Mouse (Mus musculus) embryonic fibroblast, embryonic 13.5 days (primary cell): ENCODE measurements around the gene Olfr750. TPM values are rescaled to one million over a fixed set of nuclear protein-coding genes. Genes with fewer than 3 reads are reported as not detected.

Source experiments
- H3K27ac ChIP-seq: 2 replicates; pipeline ENCODE4 v1.5.1; 2012; ENCODE audit warnings: low read length, control low read depth, inconsistent platforms; ENCODE audit not compliant: insufficient read depth
- H3K4me1 ChIP-seq: 2 replicates; pipeline ENCODE4 v1.6.1; 2011; ENCODE audit warnings: low read length; ENCODE audit not compliant: control insufficient read depth, insufficient read depth
- H3K4me3 ChIP-seq: 2 replicates; pipeline ENCODE4 v1.5.1; 2011; ENCODE audit warnings: mild to moderate bottlenecking, control low read depth, low read length; ENCODE audit not compliant: insufficient read depth
- CTCF ChIP-seq: IDR thresholded peaks from 2 replicates; pipeline ENCODE4 v1.5.1; 2011; ENCODE audit warnings: mild to moderate bottlenecking, control low read depth, low read length, moderate library complexity, borderline replicate concordance; ENCODE audit not compliant: insufficient read depth
- POLR2A ChIP-seq: IDR thresholded peaks from 2 replicates; pipeline ENCODE4 v1.6.1; 2011; ENCODE audit warnings: low read depth, mild to moderate bottlenecking, control low read depth, low read length, moderate library complexity
- polyA plus RNA-seq: library from polyadenylated mRNA; stranded (reverse); fragments of >200 nt; gene quantifications from 2 replicates; pipeline ENCODE4 v1.2.4, GENCODE M21; 2011; ENCODE audit warnings: low read depth; ENCODE audit not compliant: missing spikeins, insufficient read length

The Olfr750 gene
- polyA plus RNA-seq, 1 experiment, result not detected

DNA sequence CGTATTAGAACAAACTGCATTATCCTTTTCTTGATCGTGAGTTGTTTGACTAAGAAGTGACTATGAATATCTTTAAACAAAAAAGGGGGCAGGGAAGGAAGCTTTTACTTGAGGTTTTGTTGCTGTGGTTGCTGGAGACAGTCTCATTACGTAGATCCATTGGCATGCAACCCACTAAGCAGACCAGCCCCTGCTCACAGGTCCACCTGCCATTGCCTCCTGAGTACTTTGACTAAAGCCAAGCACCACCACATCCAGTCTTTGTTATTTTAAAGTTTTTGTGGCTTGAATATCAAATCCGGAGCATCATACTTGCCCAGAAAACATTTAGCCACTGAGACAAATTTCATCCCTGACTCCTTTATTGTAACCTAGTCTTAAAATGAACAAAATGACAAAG, 38.0 kb downstream of the Olfr750 start:
- TF ChIP-seq POLR2A, result no peak
- no peak for TF ChIP-seq CTCF
- no peak overlapping the region for H3K27ac ChIP-seq
- H3K4me3 ChIP-seq, result no peak overlapping the region
- no peaks in the 10 kb centered on the region for H3K4me1 ChIP-seq

DNA sequence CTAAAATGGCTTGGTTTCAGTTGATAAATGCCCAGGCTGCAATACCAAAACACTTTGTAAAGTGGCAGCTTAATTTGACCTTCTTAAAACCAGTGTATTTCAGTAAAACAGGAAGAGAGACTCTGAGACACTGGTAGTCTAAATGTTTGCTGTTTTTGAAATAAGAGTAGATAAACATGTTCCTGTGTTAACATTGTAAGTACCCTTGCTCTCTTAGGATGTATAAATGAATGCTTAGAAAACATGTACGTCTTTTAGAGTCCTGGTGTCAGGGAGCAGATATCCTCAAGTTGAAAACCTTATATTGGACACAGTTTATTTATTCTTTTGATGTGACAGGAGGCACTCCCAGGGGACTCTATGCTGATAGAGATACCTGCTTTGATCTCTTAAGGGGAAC, 39.0 kb downstream of the Olfr750 start:
- TF ChIP-seq CTCF (no peak), POLR2A (no peak)
- Histone ChIP-seq H3K4me3 (no peak overlapping the region), H3K4me1 (no peaks in the 10 kb centered on the region), H3K27ac (no peak overlapping the region)

DNA sequence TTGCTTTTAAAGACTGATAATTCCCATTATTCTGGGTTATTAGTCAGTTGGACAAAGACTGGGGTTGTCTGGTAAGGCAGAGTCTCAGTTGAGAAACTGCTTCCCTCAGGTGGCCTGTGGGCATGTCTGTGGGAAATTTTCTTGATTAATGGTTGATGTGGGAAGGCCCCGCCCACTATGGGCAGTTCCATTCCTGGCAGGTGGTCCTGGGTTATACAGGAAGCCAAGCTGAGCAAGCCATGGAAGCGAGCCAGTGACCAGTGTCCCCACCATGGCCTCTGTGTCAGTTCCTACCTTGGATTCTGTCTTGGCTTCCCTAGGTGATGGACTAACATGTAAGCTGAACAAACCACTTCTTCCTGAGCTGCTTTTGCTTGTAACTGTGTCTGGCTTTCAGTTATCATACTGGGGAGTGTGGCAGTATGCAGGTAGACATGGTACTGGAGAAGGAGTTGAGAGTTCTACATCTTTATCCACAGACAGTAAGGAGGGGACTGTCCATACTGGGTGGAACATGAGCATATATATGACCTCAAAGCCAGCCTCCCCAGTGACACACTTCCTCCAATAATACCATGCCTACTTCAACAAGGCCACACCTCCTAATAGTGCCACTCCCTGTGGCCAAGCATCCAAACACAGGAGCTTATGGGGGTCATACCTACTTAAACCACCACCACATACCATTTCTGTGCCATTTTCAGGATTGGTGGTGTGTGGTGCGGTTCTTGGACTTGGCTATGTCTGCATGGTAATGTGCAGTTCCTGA, 46.7 kb downstream of the Olfr750 start:
- no peaks in the 10 kb centered on the region for H3K4me1 ChIP-seq

DNA sequence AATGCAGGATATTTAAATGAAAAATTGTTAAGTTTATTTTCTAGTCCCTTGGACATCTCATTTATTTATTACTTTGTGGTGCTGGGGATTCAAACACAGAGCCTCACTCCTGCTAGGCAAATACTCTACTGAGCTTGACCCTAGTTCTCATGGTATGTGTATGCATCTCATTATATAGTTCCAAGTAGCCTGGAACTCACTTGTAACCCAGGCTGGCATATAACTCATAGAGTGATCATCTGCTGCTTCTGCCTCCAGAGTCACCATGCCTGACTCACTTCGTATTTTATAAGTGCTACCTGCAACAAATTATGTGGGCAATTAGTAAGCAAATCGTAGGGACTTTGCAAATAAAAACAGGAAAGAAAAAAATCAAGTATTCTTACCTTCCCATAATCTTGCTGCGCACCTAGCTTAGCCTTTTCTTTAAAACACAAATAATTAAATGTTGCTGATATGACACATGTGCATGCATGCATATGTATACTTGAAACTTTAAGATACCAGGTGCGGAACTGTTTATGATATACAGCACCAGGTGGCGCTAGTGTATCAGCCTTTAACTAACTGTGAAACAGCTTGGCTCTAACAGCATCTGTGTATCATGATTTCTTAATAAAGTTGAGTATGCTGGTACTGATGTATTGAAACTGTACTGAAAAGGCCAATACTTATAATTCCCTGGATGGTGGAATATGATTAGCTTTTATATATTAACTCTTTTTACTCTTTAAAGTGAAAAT, 47.7 kb downstream of the Olfr750 start:
- no peak for TF ChIP-seq POLR2A
- TF ChIP-seq CTCF, result no peak
- no peak overlapping the region for H3K4me3 ChIP-seq
- no peak overlapping the region for H3K27ac ChIP-seq
- no peaks in the 10 kb centered on the region for H3K4me1 ChIP-seq

More for the DNA sequence above, 46.7 kb downstream of the Olfr750 start:
- H3K27ac ChIP-seq, result no peak overlapping the region
- TF ChIP-seq CTCF (no peak), POLR2A (no peak)
- H3K4me3 ChIP-seq, result no peak overlapping the region

DNA sequence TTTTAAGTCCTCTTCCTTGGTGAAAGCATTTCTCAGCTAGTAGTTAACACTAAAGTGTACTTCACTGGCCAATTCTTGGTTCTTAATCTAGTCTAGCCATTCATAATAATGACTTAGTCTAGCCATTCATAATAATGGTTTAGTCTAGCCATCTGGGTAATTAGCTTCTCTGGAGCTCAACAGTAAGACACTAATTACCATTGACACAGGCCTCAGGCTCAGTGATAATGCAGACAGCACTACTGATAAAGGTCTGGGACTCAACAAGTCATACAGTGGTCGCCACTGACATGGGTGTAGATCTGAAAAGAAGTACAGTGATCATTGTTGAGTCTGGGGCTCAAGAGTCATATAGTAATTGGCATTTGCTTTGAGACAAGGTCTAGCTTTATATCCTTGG, 49.4 kb downstream of the Olfr750 start:
- TF ChIP-seq CTCF, result no peak
- Histone ChIP-seq H3K4me3 (no peak overlapping the region), H3K4me1 (no peaks in the 10 kb centered on the region), H3K27ac (no peak overlapping the region)

DNA sequence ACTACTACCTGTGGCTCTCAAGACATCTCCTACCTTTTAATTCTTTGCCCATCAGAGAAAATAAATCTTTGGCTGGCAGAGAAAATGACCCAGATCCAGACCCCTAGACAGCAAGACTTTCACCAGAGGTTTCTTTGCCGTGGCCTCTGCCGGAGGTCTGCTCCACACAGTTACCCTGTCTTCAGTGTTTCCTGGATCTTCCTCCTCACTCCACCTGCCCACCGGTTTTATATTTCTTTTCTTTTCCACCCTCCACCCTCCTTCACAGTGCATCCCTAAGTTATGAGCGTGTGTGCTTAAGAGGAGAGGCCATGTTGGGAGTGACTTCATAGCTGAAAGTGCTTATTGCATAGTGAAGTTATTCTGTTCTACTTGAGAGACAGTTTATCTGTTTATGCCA, 50.8 kb downstream of the Olfr750 start:
- H3K4me3 ChIP-seq, result no peak overlapping the region
- TF ChIP-seq POLR2A, result no peak
- TF ChIP-seq CTCF, result no peak
- no peaks in the 10 kb centered on the region for H3K4me1 ChIP-seq
- H3K27ac ChIP-seq, result no peak overlapping the region

DNA sequence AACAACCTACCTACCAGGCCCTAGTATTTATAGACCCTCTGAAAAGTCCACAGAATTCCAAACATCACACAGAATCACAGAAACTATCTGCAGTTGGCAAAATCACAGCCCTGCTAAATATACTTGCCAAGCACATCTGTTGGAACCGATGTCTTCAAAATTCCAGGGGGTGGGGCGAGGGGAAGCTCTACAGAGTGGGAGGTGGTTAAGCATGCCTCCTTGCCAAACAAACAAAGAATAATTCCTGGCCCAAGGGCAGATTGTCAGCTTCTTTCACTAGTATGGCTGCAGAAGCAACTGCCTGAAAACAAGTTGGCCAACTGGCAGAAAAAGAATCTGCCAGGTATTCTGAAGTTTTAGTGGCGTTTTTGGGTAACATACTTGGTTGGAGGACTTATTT, 57.0 kb downstream of the Olfr750 start:
- H3K27ac ChIP-seq, result no peak overlapping the region
- TF ChIP-seq CTCF (no peak), POLR2A (no peak)
- H3K4me1 ChIP-seq, result no peaks in the 10 kb centered on the region
- H3K4me3 ChIP-seq, result no peak overlapping the region

Other genes starting within 250 kb of the Olfr750 start
- gene Tep1, start 203.9 kb downstream of the Olfr750 start, polyA plus RNA-seq, result 26.1 and 30.5 TPM in 2 replicates
- 0.47 and 0.65 TPM in 2 replicates for gene Klhl33, start 176.9 kb downstream of the Olfr750 start, polyA plus RNA-seq
- 30.5 and 38.8 TPM in 2 replicates for gene Osgep, start 149.5 kb downstream of the Olfr750 start, polyA plus RNA-seq
- 62.4 and 68.1 TPM in 2 replicates for gene Apex1, start 149.5 kb downstream of the Olfr750 start, polyA plus RNA-seq
- 66.4 and 69.5 TPM in 2 replicates for gene Pip4p1, start 143.6 kb downstream of the Olfr750 start, polyA plus RNA-seq
- 64.5 and 79.4 TPM in 2 replicates for gene Pnp, start 143.4 kb downstream of the Olfr750 start, polyA plus RNA-seq
- 22.3 and 51.1 TPM in 2 replicates for gene Gm49342, start 129.9 kb downstream of the Olfr750 start, polyA plus RNA-seq
- 0.49 and 0.70 TPM in 2 replicates for gene Pnp2, start 118.4 kb downstream of the Olfr750 start, polyA plus RNA-seq
- 0.68 and 0.87 TPM in 2 replicates for gene Rnase10, start 66.7 kb downstream of the Olfr750 start, polyA plus RNA-seq
- not detected in 2 replicates for gene Rnase9, start 32.6 kb downstream of the Olfr750 start, polyA plus RNA-seq
- gene Rnase11, start 24.3 kb downstream of the Olfr750 start, polyA plus RNA-seq, result not detected in 2 replicates
- gene Rnase12, start 16.8 kb downstream of the Olfr750 start, polyA plus RNA-seq, result not detected in 2 replicates
- gene Rnase4, start 16.6 kb upstream of the Olfr750 start, polyA plus RNA-seq, result 116 and 134 TPM in 2 replicates
- 11.4 TPM in 2 replicates for gene Ang, start 16.7 kb upstream of the Olfr750 start, polyA plus RNA-seq
- not detected in 2 replicates for gene Eddm3b, start 40.0 kb upstream of the Olfr750 start, polyA plus RNA-seq
- not detected in 2 replicates for gene Rnase6, start 49.5 kb upstream of the Olfr750 start, polyA plus RNA-seq
- gene Rnase1, start 72.3 kb upstream of the Olfr750 start, polyA plus RNA-seq, result not detected in 2 replicates
- gene Rnase2b, start 87.8 kb upstream of the Olfr750 start, polyA plus RNA-seq, result not detected in 2 replicates
- gene Ang2, start 124.7 kb upstream of the Olfr750 start, polyA plus RNA-seq, result not detected in 2 replicates
- not detected in 2 replicates for gene Ear14, start 129.0 kb upstream of the Olfr750 start, polyA plus RNA-seq
- not detected in 2 replicates for gene Rnase2a, start 181.7 kb upstream of the Olfr750 start, polyA plus RNA-seq